Mouse (Mus musculus): ENCODE data around the gene Slc1a1. TPM values are rescaled to one million over a fixed set of nuclear protein-coding genes. Genes with fewer than 3 reads are reported as not detected.

The Slc1a1 gene
- polyA plus RNA-seq, 2 experiments: 0.81 to 1.1 TPM

GRCm38 (mm10) chr19:28902111-28902510 lies 67.3 kb downstream of the Slc1a1 start:
- H3K4me3 ChIP-seq (replicated peaks; ENCODE audit: low read length): no peak overlapping the region
- WGBS: 77% methylated on average over 2 of the region's 2 CpGs
- H3K4me1 ChIP-seq (ENCODE audit: control insufficient read depth, insufficient read depth, low read length): peaks cover 7% of the 10 kb centered on the region

GRCm38 (mm10) chr19:28902806-28903205 lies 68.0 kb downstream of the Slc1a1 start:
- Histone ChIP-seq H3K4me2 (replicated peaks; ENCODE audit: low read depth, low read length, severe bottlenecking) (no peak overlapping the region), H3K36me3 (ENCODE audit: control insufficient read depth, insufficient read depth, low read length) (no peaks in the 10 kb centered on the region), H3K9ac (ENCODE audit: low read depth, low read length, severe bottlenecking) (no peak overlapping the region), H3K9me3 (ENCODE audit: control insufficient read depth, low read length) (no peaks in the 10 kb centered on the region), H3K4me1 (ENCODE audit: control insufficient read depth, insufficient read depth, low read length) (peaks cover 14% of the 10 kb centered on the region), H3K27me3 (ENCODE audit: control insufficient read depth, insufficient read depth, low read length) (no peaks in the 10 kb centered on the region), H3K27ac (replicated peaks; ENCODE audit: low read depth, low read length) (no peak overlapping the region), H3K4me3 (replicated peaks; ENCODE audit: low read length) (no peak overlapping the region)
- no peak for TF ChIP-seq POLR2A (IDR thresholded peaks at IDR 0.05; ENCODE audit: borderline replicate concordance, extremely low read depth, insufficient read depth, insufficient read length)
- DNase-seq (ENCODE audit: low spot score): no peak
- no peak for ATAC-seq (ENCODE audit: low FRiP score, low read depth)
- WGBS: 77% methylated on average over 4 of the region's 4 CpGs

More at GRCm38 (mm10) chr19:28902111-28902510, 67.3 kb downstream of the Slc1a1 start:
- H3K4me2 ChIP-seq (replicated peaks; ENCODE audit: low read depth, low read length, severe bottlenecking): no peak overlapping the region
- no peaks in the 10 kb centered on the region for H3K36me3 ChIP-seq (ENCODE audit: control insufficient read depth, insufficient read depth, low read length)
- no peak for TF ChIP-seq POLR2A (IDR thresholded peaks at IDR 0.05; ENCODE audit: borderline replicate concordance, extremely low read depth, insufficient read depth, insufficient read length)
- ATAC-seq (ENCODE audit: low FRiP score, low read depth): no peak
- H3K9ac ChIP-seq (ENCODE audit: low read depth, low read length, severe bottlenecking): no peak overlapping the region
- H3K27ac ChIP-seq (replicated peaks; ENCODE audit: low read depth, low read length): no peak overlapping the region
- H3K9me3 ChIP-seq (ENCODE audit: control insufficient read depth, low read length): no peaks in the 10 kb centered on the region
- no peaks in the 10 kb centered on the region for H3K27me3 ChIP-seq (ENCODE audit: control insufficient read depth, insufficient read depth, low read length)
- no peak for DNase-seq (ENCODE audit: low spot score)

GRCm38 (mm10) chr19:28903536-28904119 lies 68.8 kb downstream of the Slc1a1 start:
- Histone ChIP-seq H3K4me3 (replicated peaks; ENCODE audit: low read length) (no peak overlapping the region), H3K36me3 (ENCODE audit: control insufficient read depth, insufficient read depth, low read length) (no peaks in the 10 kb centered on the region), H3K27ac (replicated peaks; ENCODE audit: low read depth, low read length) (no peak overlapping the region), H3K27me3 (ENCODE audit: control insufficient read depth, insufficient read depth, low read length) (no peaks in the 10 kb centered on the region), H3K4me1 (ENCODE audit: control insufficient read depth, insufficient read depth, low read length) (peaks cover 18% of the 10 kb centered on the region), H3K9me3 (ENCODE audit: control insufficient read depth, low read length) (no peaks in the 10 kb centered on the region), H3K9ac (ENCODE audit: low read depth, low read length, severe bottlenecking) (no peak overlapping the region), H3K4me2 (replicated peaks; ENCODE audit: low read depth, low read length, severe bottlenecking) (no peak overlapping the region)
- WGBS: 85% methylated on average over 8 of the region's 8 CpGs
- ATAC-seq (ENCODE audit: low FRiP score, low read depth): no peak
- DNase-seq (ENCODE audit: low spot score): no peak
- no peak for TF ChIP-seq POLR2A (IDR thresholded peaks at IDR 0.05; ENCODE audit: borderline replicate concordance, extremely low read depth, insufficient read depth, insufficient read length)

GRCm38 (mm10) chr19:28908186-28908585 lies 73.3 kb downstream of the Slc1a1 start:
- DNase-seq (ENCODE audit: low spot score): no peak
- WGBS: 23% methylated on average over 4 of the region's 4 CpGs
- H3K4me1 ChIP-seq (ENCODE audit: control insufficient read depth, insufficient read depth, low read length): peaks cover 15% of the 10 kb centered on the region
- H3K36me3 ChIP-seq (ENCODE audit: control insufficient read depth, insufficient read depth, low read length): no peaks in the 10 kb centered on the region
- H3K4me2 ChIP-seq (replicated peaks; ENCODE audit: low read depth, low read length, severe bottlenecking): no peak overlapping the region
- no peak for ATAC-seq (ENCODE audit: low FRiP score, low read depth)
- H3K9me3 ChIP-seq (ENCODE audit: control insufficient read depth, low read length): no peaks in the 10 kb centered on the region
- no peak overlapping the region for H3K27ac ChIP-seq (replicated peaks; ENCODE audit: low read depth, low read length)
- no peaks in the 10 kb centered on the region for H3K27me3 ChIP-seq (ENCODE audit: control insufficient read depth, insufficient read depth, low read length)
- no peak for TF ChIP-seq POLR2A (IDR thresholded peaks at IDR 0.05; ENCODE audit: borderline replicate concordance, extremely low read depth, insufficient read depth, insufficient read length)
- H3K4me3 ChIP-seq (replicated peaks; ENCODE audit: low read length): no peak overlapping the region
- H3K9ac ChIP-seq (ENCODE audit: low read depth, low read length, severe bottlenecking): no peak overlapping the region

GRCm38 (mm10) chr19:28908693-28909092 lies 73.8 kb downstream of the Slc1a1 start:
- no peak overlapping the region for H3K27ac ChIP-seq (replicated peaks; ENCODE audit: low read depth, low read length)
- no peak overlapping the region for H3K4me2 ChIP-seq (replicated peaks; ENCODE audit: low read depth, low read length, severe bottlenecking)
- H3K27me3 ChIP-seq (ENCODE audit: control insufficient read depth, insufficient read depth, low read length): no peaks in the 10 kb centered on the region
- no peak overlapping the region for H3K4me3 ChIP-seq (replicated peaks; ENCODE audit: low read length)
- peaks cover 13% of the 10 kb centered on the region; the same call in 1 of the 2 replicates for H3K4me1 ChIP-seq (ENCODE audit: control insufficient read depth, insufficient read depth, low read length)
- no peak for TF ChIP-seq POLR2A (IDR thresholded peaks at IDR 0.05; ENCODE audit: borderline replicate concordance, extremely low read depth, insufficient read depth, insufficient read length)
- H3K36me3 ChIP-seq (ENCODE audit: control insufficient read depth, insufficient read depth, low read length): no peaks in the 10 kb centered on the region
- no peak for ATAC-seq (ENCODE audit: low FRiP score, low read depth)
- H3K9me3 ChIP-seq (ENCODE audit: control insufficient read depth, low read length): no peaks in the 10 kb centered on the region
- 52% methylated on average over 9 of the region's 9 CpGs for WGBS
- DNase-seq (ENCODE audit: low spot score): no peak
- H3K9ac ChIP-seq (ENCODE audit: low read depth, low read length, severe bottlenecking): no peak overlapping the region

All from limb, embryonic 14.5 days (tissue).